Mouse (Mus musculus): ENCODE measurements around the gene Thbd. TPM values are rescaled to one million over a fixed set of nuclear protein-coding genes. Genes with fewer than 3 reads are reported as not detected.

Gene Thbd
- total RNA-seq (2014; rRNA removed) (26.1 and 34.3 TPM in 2 replicates), polyA plus RNA-seq (2015; fragmentation: Nextera tagmentation; extraction: Ambion mirVana) (14.7 and 15.6 TPM in 2 replicates)

GRCm38 (mm10) chr2:148407870-148408760 lies at the start of gene Thbd:
Gene Thbd, minus strand, starts transcription at chr2:148408188.
- peaks cover 4% of the 10 kb centered on the region; the same call in 1 of the 2 replicates for H3K4me1 ChIP-seq (ENCODE audit: insufficient read depth, low read length)
- H3K27me3 ChIP-seq (ENCODE audit: insufficient read depth, low read length), result peaks cover 34% of the 10 kb centered on the region
- DNase-seq (ENCODE audit: low spot score) (peak; percentile 31), ATAC-seq (ENCODE audit: low FRiP score) (peak; percentile 61)
- H3K9me3 ChIP-seq (ENCODE audit: low read length), result no peaks in the 10 kb centered on the region
- peak within 1 kb of the TSS; percentile 3; the same call in 1 of the 2 replicates for H3K9ac ChIP-seq (replicated peaks; ENCODE audit: low read length, poor library complexity, severe bottlenecking)
- H3K4me3 ChIP-seq (ENCODE audit: low read depth, low read length), result peak within 1 kb of the TSS; percentile 31
- TF ChIP-seq CTCF (IDR thresholded peaks at IDR 0.05), result no peak
- H3K4me2 ChIP-seq (ENCODE audit: low read depth, low read length, poor library complexity, severe bottlenecking), result peak within 1 kb of the TSS; percentile 52
- no peaks in the 10 kb centered on the region for H3K36me3 ChIP-seq (ENCODE audit: insufficient read depth, low read length)
- WGBS, result 4% methylated on average over 33 of the region's 35 CpGs
- no peak within 1 kb of the TSS for H3K27ac ChIP-seq (ENCODE audit: low read depth, low read length)

GRCm38 (mm10) chr2:148455341-148455740 lies 47.4 kb upstream of the Thbd start:
- H3K4me2 ChIP-seq (ENCODE audit: low read depth, low read length, poor library complexity, severe bottlenecking), result no peak overlapping the region
- ATAC-seq (ENCODE audit: low FRiP score) (no peak), DNase-seq (ENCODE audit: low spot score) (no peak)
- no peaks in the 10 kb centered on the region for H3K27me3 ChIP-seq (ENCODE audit: insufficient read depth, low read length)
- H3K36me3 ChIP-seq (ENCODE audit: insufficient read depth, low read length), result no peaks in the 10 kb centered on the region
- H3K9me3 ChIP-seq (ENCODE audit: low read length), result no peaks in the 10 kb centered on the region
- TF ChIP-seq CTCF (IDR thresholded peaks at IDR 0.05), result no peak
- H3K4me3 ChIP-seq (ENCODE audit: low read depth, low read length), result no peak overlapping the region
- no peaks in the 10 kb centered on the region for H3K4me1 ChIP-seq (ENCODE audit: insufficient read depth, low read length)
- H3K9ac ChIP-seq (replicated peaks; ENCODE audit: low read length, poor library complexity, severe bottlenecking), result no peak overlapping the region
- no peak overlapping the region for H3K27ac ChIP-seq (ENCODE audit: low read depth, low read length)

- no peak for TF ChIP-seq CTCF (IDR thresholded peaks at IDR 0.05)
- WGBS, result 85% methylated on average over 4 of the region's 4 CpGs
Measured at GRCm38 (mm10) chr2:148454014-148454542, 46.1 kb upstream of the Thbd start.

GRCm38 (mm10) chr2:148453061-148453460 lies 45.1 kb upstream of the Thbd start:
- Histone ChIP-seq H3K4me3 (ENCODE audit: low read depth, low read length) (no peak overlapping the region), H3K9me3 (ENCODE audit: low read length) (no peaks in the 10 kb centered on the region), H3K4me2 (ENCODE audit: low read depth, low read length, poor library complexity, severe bottlenecking) (no peak overlapping the region), H3K36me3 (ENCODE audit: insufficient read depth, low read length) (no peaks in the 10 kb centered on the region), H3K27me3 (ENCODE audit: insufficient read depth, low read length) (no peaks in the 10 kb centered on the region), H3K4me1 (ENCODE audit: insufficient read depth, low read length) (no peaks in the 10 kb centered on the region), H3K9ac (replicated peaks; ENCODE audit: low read length, poor library complexity, severe bottlenecking) (no peak overlapping the region), H3K27ac (ENCODE audit: low read depth, low read length) (no peak overlapping the region)
- DNase-seq (ENCODE audit: low spot score), result no peak
- ATAC-seq (ENCODE audit: low FRiP score), result no peak
- TF ChIP-seq CTCF (IDR thresholded peaks at IDR 0.05), result no peak
- WGBS, result 90% methylated on average over 3 of the region's 3 CpGs

More at GRCm38 (mm10) chr2:148454014-148454542, 46.1 kb upstream of the Thbd start:
- Histone ChIP-seq H3K4me3 (ENCODE audit: low read depth, low read length) (no peak overlapping the region), H3K4me1 (ENCODE audit: insufficient read depth, low read length) (no peaks in the 10 kb centered on the region), H3K36me3 (ENCODE audit: insufficient read depth, low read length) (no peaks in the 10 kb centered on the region), H3K27ac (ENCODE audit: low read depth, low read length) (no peak overlapping the region), H3K4me2 (ENCODE audit: low read depth, low read length, poor library complexity, severe bottlenecking) (no peak overlapping the region), H3K27me3 (ENCODE audit: insufficient read depth, low read length) (no peaks in the 10 kb centered on the region), H3K9me3 (ENCODE audit: low read length) (no peaks in the 10 kb centered on the region), H3K9ac (replicated peaks; ENCODE audit: low read length, poor library complexity, severe bottlenecking) (no peak overlapping the region)
- ATAC-seq (ENCODE audit: low FRiP score) (no peak), DNase-seq (ENCODE audit: low spot score) (no peak)

GRCm38 (mm10) chr2:148451498-148451897 lies 43.5 kb upstream of the Thbd start:
- no peak overlapping the region for H3K4me2 ChIP-seq (ENCODE audit: low read depth, low read length, poor library complexity, severe bottlenecking)
- H3K36me3 ChIP-seq (ENCODE audit: insufficient read depth, low read length), result no peaks in the 10 kb centered on the region
- H3K4me1 ChIP-seq (ENCODE audit: insufficient read depth, low read length), result no peaks in the 10 kb centered on the region
- ATAC-seq (ENCODE audit: low FRiP score) (no peak), DNase-seq (ENCODE audit: low spot score) (no peak)
- TF ChIP-seq CTCF (IDR thresholded peaks at IDR 0.05), result no peak
- H3K4me3 ChIP-seq (ENCODE audit: low read depth, low read length), result no peak overlapping the region
- H3K9me3 ChIP-seq (ENCODE audit: low read length), result no peaks in the 10 kb centered on the region
- H3K9ac ChIP-seq (replicated peaks; ENCODE audit: low read length, poor library complexity, severe bottlenecking), result no peak overlapping the region
- no peaks in the 10 kb centered on the region for H3K27me3 ChIP-seq (ENCODE audit: insufficient read depth, low read length)
- no peak overlapping the region for H3K27ac ChIP-seq (ENCODE audit: low read depth, low read length)
- WGBS, result 81% methylated on average over 5 of the region's 5 CpGs

GRCm38 (mm10) chr2:148450616-148451015 lies 42.6 kb upstream of the Thbd start:
- ATAC-seq (ENCODE audit: low FRiP score) (no peak), DNase-seq (ENCODE audit: low spot score) (no peak)
- no peaks in the 10 kb centered on the region for H3K27me3 ChIP-seq (ENCODE audit: insufficient read depth, low read length)
- WGBS, result 86% methylated on average over 5 of the region's 5 CpGs
- no peaks in the 10 kb centered on the region for H3K36me3 ChIP-seq (ENCODE audit: insufficient read depth, low read length)
- no peak overlapping the region for H3K27ac ChIP-seq (ENCODE audit: low read depth, low read length)
- H3K4me1 ChIP-seq (ENCODE audit: insufficient read depth, low read length), result no peaks in the 10 kb centered on the region
- no peak overlapping the region for H3K4me3 ChIP-seq (ENCODE audit: low read depth, low read length)
- no peak overlapping the region for H3K4me2 ChIP-seq (ENCODE audit: low read depth, low read length, poor library complexity, severe bottlenecking)
- no peak for TF ChIP-seq CTCF (IDR thresholded peaks at IDR 0.05)
- H3K9me3 ChIP-seq (ENCODE audit: low read length), result no peaks in the 10 kb centered on the region
- H3K9ac ChIP-seq (replicated peaks; ENCODE audit: low read length, poor library complexity, severe bottlenecking), result no peak overlapping the region
